Mouse (Mus musculus) lung, adult 2 months (tissue): ENCODE measurements around the gene Tuba8. TPM values are rescaled to one million over a fixed set of nuclear protein-coding genes. Genes with fewer than 3 reads are reported as not detected.

Experiments used
- DNase-seq: peaks from one replicate; pipeline ENCODE4 v3.0.0; 2022
- H3K4me1 ChIP-seq: fragments of 200-500 bp; 2 replicates; pipeline ENCODE4 v1.6.1; 2011; ENCODE audit warnings: low read length; ENCODE audit not compliant: control insufficient read depth, insufficient read depth
- H3K4me3 ChIP-seq: fragments of 200-500 bp; replicated peaks from 2 replicates; pipeline ENCODE3; 2011; ENCODE audit warnings: low read depth, mild to moderate bottlenecking, control low read depth, low read length; ENCODE audit errors: extremely low read depth
- CTCF ChIP-seq: fragments of 200-500 bp; IDR thresholded peaks from 2 replicates; pipeline ENCODE4 v1.5.1; 2011; ENCODE audit warnings: mild to moderate bottlenecking, low read length, control low read depth; ENCODE audit not compliant: insufficient read depth
- POLR2A ChIP-seq: fragments of 200-500 bp; IDR thresholded peaks from 2 replicates; pipeline ENCODE4 v1.6.1; 2011; ENCODE audit warnings: low read depth, mild to moderate bottlenecking, control low read depth, low read length, borderline replicate concordance; ENCODE audit errors: extremely low read depth
- WGBS: fragments of 180-500 bp; shearing (Covaris S2); methylation state at CpG from one replicate; pipeline ENCODE4 v1.1.7; 2018; 5-methylcytosine and 5-hydroxymethylcytosine counted together
- polyA plus RNA-seq: library from polyadenylated mRNA; depleted of rRNA; stranded (reverse); fragments of >200 nt; gene quantifications from 2 replicates; pipeline ENCODE4 v1.2.3, GENCODE M21; 2012

Gene Tuba8
- polyA plus RNA-seq, 1 experiment, result 12.0 TPM

DNA sequence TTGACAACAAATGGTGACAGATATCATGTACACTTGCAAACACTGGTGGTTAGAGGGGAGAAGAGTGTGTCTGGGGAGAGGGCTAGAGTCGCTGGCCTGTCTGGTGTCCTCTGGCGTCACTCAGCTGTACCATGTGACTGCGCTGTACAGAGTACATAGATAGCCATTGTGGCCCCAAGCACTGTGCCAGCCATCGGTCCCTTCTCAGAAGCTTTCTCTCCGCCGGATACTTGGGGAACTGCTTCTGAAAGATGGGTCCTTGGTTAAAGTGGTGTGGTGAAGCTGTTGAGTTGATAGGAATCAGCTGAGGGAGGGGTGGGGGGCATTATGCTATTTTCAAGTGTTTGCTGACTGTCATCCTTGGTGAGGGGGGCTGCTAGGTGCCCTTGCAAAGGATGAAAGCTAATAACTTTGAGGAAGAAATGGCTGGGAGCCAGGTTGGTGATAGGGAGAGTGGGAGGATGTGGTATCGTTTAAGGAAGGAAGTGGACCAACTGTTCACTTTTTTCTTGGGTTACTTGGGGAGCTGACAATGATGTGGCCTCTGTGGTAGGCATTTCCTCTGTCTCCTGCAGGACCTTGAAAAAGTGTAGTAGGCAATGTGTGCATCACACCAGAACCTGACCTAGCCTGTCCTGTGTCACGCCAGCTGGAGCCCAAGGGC lies 4.3 kb downstream of the Tuba8 start:
- 67% methylated on average over 8 of the region's 8 CpGs for WGBS
- TF ChIP-seq CTCF (no peak), POLR2A (no peak)
- H3K4me1 ChIP-seq, result peaks cover 8% of the 10 kb centered on the region
- DNase-seq, result no peak
- H3K4me3 ChIP-seq, result no peak overlapping the region

DNA sequence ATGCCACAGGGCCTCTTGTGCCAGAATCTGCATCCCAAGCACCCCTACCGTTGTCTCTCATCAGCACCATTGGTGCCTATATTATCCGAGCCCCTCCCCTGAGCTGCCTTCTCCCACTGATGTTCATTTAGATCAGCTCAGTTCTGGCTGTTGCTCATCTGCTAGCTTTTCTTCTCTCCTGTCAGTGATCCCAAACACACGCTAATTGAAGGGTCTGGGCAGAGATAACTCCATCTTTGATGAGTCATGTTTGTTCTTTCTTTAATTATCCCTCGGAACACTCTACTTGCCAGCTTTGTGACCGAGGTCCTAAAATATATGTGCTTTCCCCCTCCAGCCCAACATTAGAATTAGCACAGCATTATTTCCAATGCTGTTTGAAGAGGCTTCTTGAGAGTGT lies 4.8 kb downstream of the Tuba8 start:
- Histone ChIP-seq H3K4me3 (no peak overlapping the region), H3K4me1 (peaks cover 6% of the 10 kb centered on the region)
- no peak for DNase-seq
- TF ChIP-seq POLR2A (no peak), CTCF (no peak)
- 57% methylated on average over 5 of the region's 5 CpGs for WGBS

DNA sequence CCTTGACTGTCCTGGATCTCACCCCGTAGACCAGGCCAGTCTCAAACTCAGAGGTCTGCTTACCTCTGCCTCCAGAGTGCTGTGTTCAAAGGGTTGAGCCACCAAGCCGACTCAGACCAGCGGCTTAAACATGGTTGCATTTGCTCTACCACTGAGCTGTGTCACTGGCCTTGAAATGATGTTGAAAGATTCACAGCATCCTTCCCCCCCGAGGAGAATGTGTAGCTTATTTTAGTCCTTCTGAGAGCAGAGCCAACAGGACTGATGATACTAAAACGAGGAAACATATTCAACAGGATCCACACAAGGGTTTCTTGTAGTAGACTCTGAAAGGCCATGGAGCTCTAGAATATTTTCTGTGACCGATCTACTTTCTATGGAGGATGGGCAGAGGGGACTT lies 5.4 kb downstream of the Tuba8 start:
- WGBS, result 80% methylated on average over 6 of the region's 6 CpGs
- no peak for TF ChIP-seq POLR2A
- TF ChIP-seq CTCF, result no peak
- no peak overlapping the region for H3K4me3 ChIP-seq
- no peak for DNase-seq
- peaks cover 5% of the 10 kb centered on the region; the same call in 1 of the 2 replicates for H3K4me1 ChIP-seq

DNA sequence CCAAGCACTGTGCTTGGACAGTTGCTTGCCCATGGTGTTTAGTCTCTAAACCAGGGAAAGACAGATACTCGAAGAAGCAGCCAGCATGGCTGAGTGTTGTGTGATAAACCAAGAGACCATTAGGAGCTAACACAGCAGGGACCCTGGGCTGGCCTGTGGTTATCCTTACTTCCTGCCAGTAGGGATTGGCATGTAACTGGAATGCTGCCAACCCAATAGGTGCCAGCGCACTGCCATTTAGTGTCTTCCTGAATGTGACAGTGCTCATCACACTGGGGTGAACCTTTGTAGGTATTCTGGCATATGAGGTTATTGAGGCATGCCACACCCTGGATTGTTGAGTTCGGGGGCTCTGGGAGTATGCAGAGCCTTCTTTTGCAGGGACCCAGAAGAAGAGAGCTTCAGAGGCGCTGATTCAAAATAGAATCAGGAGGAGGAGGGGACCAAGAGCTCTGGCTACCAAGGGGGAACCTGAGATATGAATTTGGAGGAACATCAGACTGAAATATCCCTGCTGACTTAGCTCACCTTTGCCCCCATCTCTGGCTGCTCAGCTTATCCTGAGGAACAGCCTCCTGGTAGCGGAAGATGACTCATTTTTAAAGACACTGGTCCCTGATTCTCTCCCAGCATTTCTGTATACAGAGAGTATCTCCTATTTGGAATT lies 6.2 kb downstream of the Tuba8 start:
- H3K4me1 ChIP-seq, result no peaks in the 10 kb centered on the region; the same call in 1 of the 2 replicates

DNA sequence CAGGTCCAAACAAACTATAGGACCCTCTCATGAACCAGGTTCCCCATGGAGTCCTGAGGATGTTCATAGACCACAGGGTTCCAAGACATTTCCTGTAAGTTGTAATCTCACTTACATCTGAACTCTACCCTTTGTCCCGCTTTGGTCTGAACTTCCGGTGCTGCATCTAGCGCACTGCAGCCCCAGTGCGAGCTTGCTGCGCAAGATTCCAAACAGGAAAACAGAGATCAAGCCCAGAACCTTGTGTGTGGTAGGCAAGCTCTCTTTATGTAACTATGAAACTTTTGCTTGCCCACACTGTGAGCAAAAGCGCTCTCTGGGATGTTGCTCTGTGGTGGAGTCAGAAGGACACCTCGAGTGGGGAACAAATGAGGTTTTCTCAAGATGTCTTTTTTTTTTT lies 7.5 kb downstream of the Tuba8 start:
- Histone ChIP-seq H3K4me1 (no peaks in the 10 kb centered on the region), H3K4me3 (no peak overlapping the region)
- no peak for DNase-seq
- TF ChIP-seq CTCF, result no peak
- no peak for TF ChIP-seq POLR2A
- 57% methylated on average over 7 of the region's 7 CpGs for WGBS

More for the DNA sequence above, 6.2 kb downstream of the Tuba8 start:
- WGBS, result 70% methylated on average over 5 of the region's 5 CpGs
- no peak for DNase-seq
- H3K4me3 ChIP-seq, result no peak overlapping the region
- no peak for TF ChIP-seq CTCF
- no peak for TF ChIP-seq POLR2A

DNA sequence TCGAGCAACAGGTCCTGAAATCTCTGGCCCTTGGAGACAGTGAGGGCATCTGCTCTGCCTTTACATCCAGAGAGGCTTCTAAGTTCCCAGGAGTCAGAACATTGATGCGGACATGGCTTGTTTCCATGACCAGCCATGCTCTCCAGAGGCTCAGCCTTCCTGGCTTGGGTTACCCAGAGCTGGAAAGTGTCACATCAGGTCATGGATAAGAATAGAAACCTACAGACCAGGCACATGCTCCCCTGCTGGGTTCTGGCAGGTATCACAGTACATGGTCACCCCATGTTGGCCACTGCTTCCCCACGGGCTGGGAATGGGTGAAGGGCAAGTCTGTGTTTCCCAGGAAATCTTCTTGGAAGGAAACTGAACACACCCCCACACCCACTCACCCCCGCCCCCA lies 8.9 kb downstream of the Tuba8 start:
- TF ChIP-seq CTCF, result no peak
- no peak for TF ChIP-seq POLR2A
- no peaks in the 10 kb centered on the region for H3K4me1 ChIP-seq

DNA sequence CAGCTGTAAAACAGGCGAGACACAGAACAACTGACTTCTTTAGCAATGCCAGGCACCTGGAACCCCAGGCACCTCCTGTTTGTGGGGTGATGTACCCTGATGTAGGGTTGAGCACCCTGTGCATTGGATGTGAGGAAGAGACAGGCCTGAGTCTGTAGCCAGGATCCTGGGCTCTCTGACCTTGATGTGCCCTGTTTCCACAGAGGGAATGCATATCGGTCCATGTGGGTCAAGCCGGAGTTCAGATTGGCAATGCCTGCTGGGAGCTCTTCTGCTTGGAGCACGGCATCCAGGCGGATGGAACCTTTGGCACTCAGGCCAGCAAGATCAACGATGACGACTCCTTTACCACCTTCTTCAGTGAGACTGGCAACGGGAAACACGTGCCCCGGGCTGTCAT lies 9.7 kb downstream of the Tuba8 start:
- no peak for DNase-seq
- no peak for TF ChIP-seq CTCF
- TF ChIP-seq POLR2A, result no peak
- Histone ChIP-seq H3K4me1 (no peaks in the 10 kb centered on the region), H3K4me3 (no peak overlapping the region)
- WGBS, result 91% methylated on average over 10 of the region's 10 CpGs

More for the DNA sequence above, 8.9 kb downstream of the Tuba8 start:
- WGBS, result 78% methylated on average over 4 of the region's 4 CpGs
- H3K4me3 ChIP-seq, result no peak overlapping the region
- DNase-seq, result no peak

DNA sequence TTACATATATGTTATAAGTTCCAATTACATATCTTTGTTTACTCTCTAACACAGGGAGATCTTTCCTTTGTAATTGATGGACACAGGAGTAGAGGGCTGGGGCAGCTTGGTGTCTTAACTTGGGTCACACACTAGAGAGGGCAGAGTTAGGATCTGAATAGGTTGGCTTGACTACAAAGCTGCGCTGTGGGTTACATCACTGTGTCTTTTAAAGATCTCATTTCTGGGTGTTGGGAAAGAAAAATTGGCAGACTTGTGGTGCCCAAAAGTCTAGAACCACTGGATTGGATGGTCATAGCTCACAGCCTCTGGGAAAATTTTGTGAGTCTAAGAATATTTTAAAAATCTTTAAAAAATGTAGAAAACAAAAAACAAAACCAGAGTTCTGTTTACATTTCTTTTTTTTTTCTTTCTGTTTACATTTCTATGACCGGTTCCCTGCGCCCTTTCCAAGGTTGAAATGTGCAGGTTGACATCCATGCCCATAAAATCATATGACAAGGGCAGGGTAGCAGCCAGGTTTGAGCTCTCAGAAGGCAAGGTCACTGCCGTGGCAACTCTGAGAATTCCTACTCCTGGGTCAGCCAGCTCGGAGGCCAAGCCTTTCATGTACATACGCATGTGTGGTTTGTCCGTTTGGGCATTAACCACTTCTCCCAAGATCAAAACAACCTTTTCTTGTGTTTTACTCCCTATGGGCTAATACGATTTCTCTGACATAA lies 11.5 kb downstream of the Tuba8 start:
- WGBS, result 73% methylated on average over 8 of the region's 8 CpGs
- no peak overlapping the region for H3K4me3 ChIP-seq
- no peak for TF ChIP-seq CTCF
- no peak for TF ChIP-seq POLR2A
- peaks cover 3% of the 10 kb centered on the region; the same call in 1 of the 2 replicates for H3K4me1 ChIP-seq
- no peak for DNase-seq

DNA sequence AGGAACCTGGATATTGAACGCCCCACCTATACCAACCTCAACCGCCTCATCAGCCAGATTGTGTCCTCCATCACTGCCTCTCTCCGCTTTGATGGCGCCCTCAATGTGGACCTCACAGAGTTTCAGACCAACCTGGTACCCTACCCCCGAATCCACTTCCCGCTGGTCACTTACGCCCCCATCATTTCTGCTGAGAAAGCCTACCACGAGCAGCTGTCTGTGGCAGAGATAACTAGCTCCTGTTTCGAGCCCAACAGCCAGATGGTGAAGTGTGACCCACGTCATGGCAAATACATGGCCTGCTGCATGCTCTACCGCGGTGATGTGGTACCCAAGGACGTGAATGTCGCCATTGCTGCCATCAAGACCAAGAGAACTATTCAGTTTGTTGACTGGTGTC lies 12.5 kb downstream of the Tuba8 start:
- 97% methylated on average over 14 of the region's 14 CpGs for WGBS
- TF ChIP-seq CTCF (no peak), POLR2A (no peak)
- no peak overlapping the region for H3K4me3 ChIP-seq
- no peak for DNase-seq
- peaks cover 3% of the 10 kb centered on the region; the same call in 1 of the 2 replicates for H3K4me1 ChIP-seq

DNA sequence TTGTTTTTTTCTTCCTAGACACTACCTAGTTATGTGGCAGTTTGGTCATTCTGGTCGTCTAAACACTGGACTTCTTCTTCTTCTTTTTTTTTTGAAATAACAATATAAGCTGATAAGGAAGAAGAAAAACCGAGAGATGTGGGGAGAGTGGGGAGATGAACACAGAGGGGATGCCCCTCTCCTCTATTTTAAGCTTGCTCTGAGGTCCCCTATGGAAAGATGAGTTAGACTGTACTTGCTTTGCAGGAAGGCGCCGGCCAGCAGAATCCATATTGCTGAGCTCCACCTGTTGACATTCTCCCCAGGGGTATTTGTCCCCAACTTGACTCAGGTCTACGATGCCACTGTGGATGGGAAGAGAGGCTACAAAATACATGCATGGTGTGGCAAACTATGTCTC lies 13.6 kb downstream of the Tuba8 start:
- 70% methylated on average over 5 of the region's 5 CpGs for WGBS

More for the DNA sequence above, 13.6 kb downstream of the Tuba8 start:
- Histone ChIP-seq H3K4me1 (peaks cover 3% of the 10 kb centered on the region; the same call in 1 of the 2 replicates), H3K4me3 (no peak overlapping the region)
- TF ChIP-seq POLR2A, result no peak
- no peak for TF ChIP-seq CTCF
- DNase-seq, result no peak
